Mouse (Mus musculus): ENCODE data around the gene Sat1. TPM values are rescaled to one million over a fixed set of nuclear protein-coding genes. Genes with fewer than 3 reads are reported as not detected.
"Not testable (repeated sequence)": the region's sequence is repeated elsewhere in the genome, so short reads cannot be mapped to it uniquely, and the experiment has no call there.

The Sat1 gene
- polyA plus RNA-seq, 1 experiment from 2014 or later: 191 TPM

GRCm38 (mm10) chrX:155205436-155205835 lies 10.8 kb downstream of the Sat1 start:
- H3K4me1 ChIP-seq (ENCODE audit: control insufficient read depth, insufficient read depth, low read length); H3K9me3 ChIP-seq (replicated peaks; ENCODE audit: control insufficient read depth, low read length); H3K36me3 ChIP-seq (ENCODE audit: control insufficient read depth, insufficient read depth, low read length); H3K27ac ChIP-seq (ENCODE audit: low read length); H3K27me3 ChIP-seq (ENCODE audit: control insufficient read depth, insufficient read depth, low read length); H3K4me2 ChIP-seq (ENCODE audit: low read depth, low read length); H3K4me3 ChIP-seq (replicated peaks; ENCODE audit: low read length); ATAC-seq (ENCODE audit: insufficient read depth, low FRiP score); H3K9ac ChIP-seq (ENCODE audit: low read length): not testable (repeated sequence)
- 86% methylated on average over 2 of the region's 2 CpGs for WGBS

GRCm38 (mm10) chrX:155202406-155203305 lies 13.6 kb downstream of the Sat1 start:
- no peak overlapping the region for H3K27ac ChIP-seq (ENCODE audit: low read length)
- no peak overlapping the region for H3K9ac ChIP-seq (ENCODE audit: low read length)
- H3K27me3 ChIP-seq (ENCODE audit: control insufficient read depth, insufficient read depth, low read length): no peaks in the 10 kb centered on the region
- H3K9me3 ChIP-seq (replicated peaks; ENCODE audit: control insufficient read depth, low read length): no peaks in the 10 kb centered on the region
- ATAC-seq (ENCODE audit: insufficient read depth, low FRiP score): no peak
- H3K4me3 ChIP-seq (replicated peaks; ENCODE audit: low read length): no peak overlapping the region
- no peaks in the 10 kb centered on the region for H3K4me1 ChIP-seq (ENCODE audit: control insufficient read depth, insufficient read depth, low read length)
- H3K36me3 ChIP-seq (ENCODE audit: control insufficient read depth, insufficient read depth, low read length): no peaks in the 10 kb centered on the region
- WGBS: 72% methylated on average over 2 of the region's 2 CpGs
- no peak overlapping the region for H3K4me2 ChIP-seq (ENCODE audit: low read depth, low read length)

- no peak overlapping the region for H3K9ac ChIP-seq (ENCODE audit: low read length)
- 67% methylated on average over 1 of the region's 1 CpGs for WGBS
- no peak overlapping the region for H3K4me2 ChIP-seq (ENCODE audit: low read depth, low read length)
- no peak for ATAC-seq (ENCODE audit: insufficient read depth, low FRiP score)
- no peak overlapping the region for H3K4me3 ChIP-seq (replicated peaks; ENCODE audit: low read length)
- no peaks in the 10 kb centered on the region for H3K36me3 ChIP-seq (ENCODE audit: control insufficient read depth, insufficient read depth, low read length)
- no peaks in the 10 kb centered on the region for H3K27me3 ChIP-seq (ENCODE audit: control insufficient read depth, insufficient read depth, low read length)
- H3K4me1 ChIP-seq (ENCODE audit: control insufficient read depth, insufficient read depth, low read length): no peaks in the 10 kb centered on the region
- no peaks in the 10 kb centered on the region for H3K9me3 ChIP-seq (replicated peaks; ENCODE audit: control insufficient read depth, low read length)
- no peak overlapping the region for H3K27ac ChIP-seq (ENCODE audit: low read length)
These were observed 14.4 kb downstream of the Sat1 start for GRCm38 (mm10) chrX:155201799-155202198.

GRCm38 (mm10) chrX:155194979-155195378 lies 21.3 kb downstream of the Sat1 start:
- ATAC-seq (ENCODE audit: insufficient read depth, low FRiP score): no peak
- Histone ChIP-seq H3K9me3 (replicated peaks; ENCODE audit: control insufficient read depth, low read length) (no peaks in the 10 kb centered on the region), H3K9ac (ENCODE audit: low read length) (no peak overlapping the region), H3K36me3 (ENCODE audit: control insufficient read depth, insufficient read depth, low read length) (no peaks in the 10 kb centered on the region), H3K27ac (ENCODE audit: low read length) (no peak overlapping the region), H3K4me1 (ENCODE audit: control insufficient read depth, insufficient read depth, low read length) (no peaks in the 10 kb centered on the region), H3K4me2 (ENCODE audit: low read depth, low read length) (no peak overlapping the region), H3K27me3 (ENCODE audit: control insufficient read depth, insufficient read depth, low read length) (no peaks in the 10 kb centered on the region), H3K4me3 (replicated peaks; ENCODE audit: low read length) (no peak overlapping the region)
- WGBS: 86% methylated on average over 4 of the region's 4 CpGs

GRCm38 (mm10) chrX:155193732-155194443 lies 22.4 kb downstream of the Sat1 start:
- no peaks in the 10 kb centered on the region for H3K4me1 ChIP-seq (ENCODE audit: control insufficient read depth, insufficient read depth, low read length)
- H3K27me3 ChIP-seq (ENCODE audit: control insufficient read depth, insufficient read depth, low read length): no peaks in the 10 kb centered on the region
- no peak for ATAC-seq (ENCODE audit: insufficient read depth, low FRiP score)
- no peaks in the 10 kb centered on the region for H3K9me3 ChIP-seq (replicated peaks; ENCODE audit: control insufficient read depth, low read length)
- WGBS: 58% methylated on average over 5 of the region's 5 CpGs
- H3K9ac ChIP-seq (ENCODE audit: low read length): no peak overlapping the region
- no peak overlapping the region for H3K4me3 ChIP-seq (replicated peaks; ENCODE audit: low read length)
- no peak overlapping the region for H3K27ac ChIP-seq (ENCODE audit: low read length)
- no peaks in the 10 kb centered on the region for H3K36me3 ChIP-seq (ENCODE audit: control insufficient read depth, insufficient read depth, low read length)
- no peak overlapping the region for H3K4me2 ChIP-seq (ENCODE audit: low read depth, low read length)

- WGBS: 75% methylated on average over 4 of the region's 4 CpGs
- H3K4me3 ChIP-seq (replicated peaks; ENCODE audit: low read length): no peak overlapping the region
- no peak overlapping the region for H3K27ac ChIP-seq (ENCODE audit: low read length)
- no peak overlapping the region for H3K4me2 ChIP-seq (ENCODE audit: low read depth, low read length)
- ATAC-seq (ENCODE audit: insufficient read depth, low FRiP score): no peak
- no peaks in the 10 kb centered on the region for H3K36me3 ChIP-seq (ENCODE audit: control insufficient read depth, insufficient read depth, low read length)
- H3K9me3 ChIP-seq (replicated peaks; ENCODE audit: control insufficient read depth, low read length): no peaks in the 10 kb centered on the region
- H3K4me1 ChIP-seq (ENCODE audit: control insufficient read depth, insufficient read depth, low read length): no peaks in the 10 kb centered on the region
- no peak overlapping the region for H3K9ac ChIP-seq (ENCODE audit: low read length)
- H3K27me3 ChIP-seq (ENCODE audit: control insufficient read depth, insufficient read depth, low read length): no peaks in the 10 kb centered on the region
These were observed 24.3 kb downstream of the Sat1 start for GRCm38 (mm10) chrX:155191941-155192340.

GRCm38 (mm10) chrX:155177640-155178039 lies 38.6 kb downstream of the Sat1 start:
- H3K4me3 ChIP-seq (replicated peaks; ENCODE audit: low read length): no peak overlapping the region
- no peaks in the 10 kb centered on the region for H3K4me1 ChIP-seq (ENCODE audit: control insufficient read depth, insufficient read depth, low read length)
- H3K9ac ChIP-seq (ENCODE audit: low read length): no peak overlapping the region
- no peaks in the 10 kb centered on the region for H3K27me3 ChIP-seq (ENCODE audit: control insufficient read depth, insufficient read depth, low read length)
- WGBS: 62% methylated on average over 2 of the region's 2 CpGs
- no peak for ATAC-seq (ENCODE audit: insufficient read depth, low FRiP score)
- H3K9me3 ChIP-seq (replicated peaks; ENCODE audit: control insufficient read depth, low read length): no peaks in the 10 kb centered on the region
- H3K36me3 ChIP-seq (ENCODE audit: control insufficient read depth, insufficient read depth, low read length): no peaks in the 10 kb centered on the region
- H3K27ac ChIP-seq (ENCODE audit: low read length): no peak overlapping the region
- H3K4me2 ChIP-seq (ENCODE audit: low read depth, low read length): no peak overlapping the region

GRCm38 (mm10) chrX:155177230-155177629 lies 39.0 kb downstream of the Sat1 start:
- H3K4me2 ChIP-seq (ENCODE audit: low read depth, low read length): no peak overlapping the region
- H3K4me1 ChIP-seq (ENCODE audit: control insufficient read depth, insufficient read depth, low read length): no peaks in the 10 kb centered on the region
- no peak for ATAC-seq (ENCODE audit: insufficient read depth, low FRiP score)
- H3K27ac ChIP-seq (ENCODE audit: low read length): no peak overlapping the region
- no peak overlapping the region for H3K4me3 ChIP-seq (replicated peaks; ENCODE audit: low read length)
- H3K27me3 ChIP-seq (ENCODE audit: control insufficient read depth, insufficient read depth, low read length): no peaks in the 10 kb centered on the region
- no peak overlapping the region for H3K9ac ChIP-seq (ENCODE audit: low read length)
- WGBS: 78% methylated on average over 2 of the region's 2 CpGs
- H3K9me3 ChIP-seq (replicated peaks; ENCODE audit: control insufficient read depth, low read length): no peaks in the 10 kb centered on the region
- no peaks in the 10 kb centered on the region for H3K36me3 ChIP-seq (ENCODE audit: control insufficient read depth, insufficient read depth, low read length)

- ATAC-seq (ENCODE audit: insufficient read depth, low FRiP score): no peak
- Histone ChIP-seq H3K27me3 (ENCODE audit: control insufficient read depth, insufficient read depth, low read length) (no peaks in the 10 kb centered on the region), H3K4me2 (ENCODE audit: low read depth, low read length) (no peak overlapping the region), H3K9me3 (replicated peaks; ENCODE audit: control insufficient read depth, low read length) (no peaks in the 10 kb centered on the region; the same call in 1 of the 2 replicates), H3K4me1 (ENCODE audit: control insufficient read depth, insufficient read depth, low read length) (no peaks in the 10 kb centered on the region), H3K36me3 (ENCODE audit: control insufficient read depth, insufficient read depth, low read length) (no peaks in the 10 kb centered on the region), H3K9ac (ENCODE audit: low read length) (no peak overlapping the region), H3K27ac (ENCODE audit: low read length) (no peak overlapping the region), H3K4me3 (replicated peaks; ENCODE audit: low read length) (no peak overlapping the region)
- 41% methylated on average over 4 of the region's 4 CpGs for WGBS
These were observed 40.7 kb downstream of the Sat1 start for GRCm38 (mm10) chrX:155175568-155175967.
